Mouse (Mus musculus): ENCODE measurements around the gene Apof. TPM values are rescaled to one million over a fixed set of nuclear protein-coding genes. Genes with fewer than 3 reads are reported as not detected.
A peak's percentile ranks its signal among the peaks of the same experiment; 100 is the strongest.

The Apof gene
- polyA plus RNA-seq (2012; ENCODE audit: insufficient read depth, insufficient read length, low replicate concordance, missing spikeins), result not detected in 2 replicates

GRCm38 (mm10) chr10:128268371-128268770 lies at the start of gene Apof:
Gene Apof, plus strand, starts transcription at chr10:128268671.
- Histone ChIP-seq H3K4me3 (ENCODE audit: insufficient read depth, low read depth, low read length) (no peak within 1 kb of the TSS), H3K27ac (ENCODE audit: insufficient read depth, low read depth, low read length) (no peak within 1 kb of the TSS), H3K4me1 (ENCODE audit: control insufficient read depth, insufficient read depth, low read length) (peaks cover 6% of the 10 kb centered on the region)
- TF ChIP-seq POLR2A (IDR thresholded peaks at IDR 0.05; ENCODE audit: insufficient read depth, low read depth, low read length), result no peak
- TF ChIP-seq CTCF (IDR thresholded peaks at IDR 0.05; ENCODE audit: insufficient read depth, low read depth, low read length), result no peak
- 88% methylated on average over 6 of the region's 6 CpGs for WGBS

- TF ChIP-seq POLR2A (IDR thresholded peaks at IDR 0.05; ENCODE audit: insufficient read depth, low read depth, low read length) (no peak), CTCF (IDR thresholded peaks at IDR 0.05; ENCODE audit: insufficient read depth, low read depth, low read length) (no peak)
- Histone ChIP-seq H3K27ac (ENCODE audit: insufficient read depth, low read depth, low read length) (no peak overlapping the region), H3K4me3 (ENCODE audit: insufficient read depth, low read depth, low read length) (no peak overlapping the region), H3K4me1 (ENCODE audit: control insufficient read depth, insufficient read depth, low read length) (no peaks in the 10 kb centered on the region)
- WGBS, result 59% methylated on average over 16 of the region's 16 CpGs
Measured at GRCm38 (mm10) chr10:128221533-128222286, 46.8 kb upstream of the Apof start.

GRCm38 (mm10) chr10:128225064-128225463 lies 43.4 kb upstream of the Apof start:
- no peak for TF ChIP-seq CTCF (IDR thresholded peaks at IDR 0.05; ENCODE audit: insufficient read depth, low read depth, low read length)
- no peak for TF ChIP-seq POLR2A (IDR thresholded peaks at IDR 0.05; ENCODE audit: insufficient read depth, low read depth, low read length)
- WGBS, result 30% methylated on average over 5 of the region's 5 CpGs
- Histone ChIP-seq H3K4me3 (ENCODE audit: insufficient read depth, low read depth, low read length) (no peak overlapping the region), H3K27ac (ENCODE audit: insufficient read depth, low read depth, low read length) (no peak overlapping the region), H3K4me1 (ENCODE audit: control insufficient read depth, insufficient read depth, low read length) (no peaks in the 10 kb centered on the region)

GRCm38 (mm10) chr10:128225538-128225937 lies 42.9 kb upstream of the Apof start, which contains the start of gene Mip:
Gene Mip, plus strand, starts transcription at chr10:128225838.
- H3K4me3 ChIP-seq (ENCODE audit: insufficient read depth, low read depth, low read length), result no peak within 1 kb of the TSS
- TF ChIP-seq CTCF (IDR thresholded peaks at IDR 0.05; ENCODE audit: insufficient read depth, low read depth, low read length), result no peak
- no peak for TF ChIP-seq POLR2A (IDR thresholded peaks at IDR 0.05; ENCODE audit: insufficient read depth, low read depth, low read length)
- H3K27ac ChIP-seq (ENCODE audit: insufficient read depth, low read depth, low read length), result no peak within 1 kb of the TSS
- 33% methylated on average over 4 of the region's 4 CpGs for WGBS
- H3K4me1 ChIP-seq (ENCODE audit: control insufficient read depth, insufficient read depth, low read length), result no peaks in the 10 kb centered on the region

- H3K4me3 ChIP-seq (ENCODE audit: insufficient read depth, low read depth, low read length), result no peak overlapping the region
- H3K27ac ChIP-seq (ENCODE audit: insufficient read depth, low read depth, low read length), result no peak overlapping the region
- no peaks in the 10 kb centered on the region; the same call in 1 of the 2 replicates for H3K4me1 ChIP-seq (ENCODE audit: control insufficient read depth, insufficient read depth, low read length)
- 61% methylated on average over 9 of the region's 9 CpGs for WGBS
- TF ChIP-seq POLR2A (IDR thresholded peaks at IDR 0.05; ENCODE audit: insufficient read depth, low read depth, low read length) (no peak), CTCF (IDR thresholded peaks at IDR 0.05; ENCODE audit: insufficient read depth, low read depth, low read length) (no peak)
Measured at GRCm38 (mm10) chr10:128227592-128227991, 40.9 kb upstream of the Apof start.

GRCm38 (mm10) chr10:128228009-128228408 lies 40.5 kb upstream of the Apof start:
- 92% methylated on average over 8 of the region's 8 CpGs for WGBS
- Histone ChIP-seq H3K4me1 (ENCODE audit: control insufficient read depth, insufficient read depth, low read length) (no peaks in the 10 kb centered on the region; the same call in 1 of the 2 replicates), H3K4me3 (ENCODE audit: insufficient read depth, low read depth, low read length) (no peak overlapping the region), H3K27ac (ENCODE audit: insufficient read depth, low read depth, low read length) (no peak overlapping the region)
- no peak for TF ChIP-seq POLR2A (IDR thresholded peaks at IDR 0.05; ENCODE audit: insufficient read depth, low read depth, low read length)
- no peak for TF ChIP-seq CTCF (IDR thresholded peaks at IDR 0.05; ENCODE audit: insufficient read depth, low read depth, low read length)

- H3K4me1 ChIP-seq (ENCODE audit: control insufficient read depth, insufficient read depth, low read length), result no peaks in the 10 kb centered on the region; the same call in 1 of the 2 replicates
- WGBS, result 85% methylated on average over 12 of the region's 12 CpGs
- no peak overlapping the region for H3K4me3 ChIP-seq (ENCODE audit: insufficient read depth, low read depth, low read length)
- H3K27ac ChIP-seq (ENCODE audit: insufficient read depth, low read depth, low read length), result no peak overlapping the region
- TF ChIP-seq CTCF (IDR thresholded peaks at IDR 0.05; ENCODE audit: insufficient read depth, low read depth, low read length) (no peak), POLR2A (IDR thresholded peaks at IDR 0.05; ENCODE audit: insufficient read depth, low read depth, low read length) (no peak)
Measured at GRCm38 (mm10) chr10:128230582-128230981, 37.9 kb upstream of the Apof start.

GRCm38 (mm10) chr10:128231146-128231545 lies 37.3 kb upstream of the Apof start:
- Histone ChIP-seq H3K4me3 (ENCODE audit: insufficient read depth, low read depth, low read length) (no peak overlapping the region), H3K27ac (ENCODE audit: insufficient read depth, low read depth, low read length) (no peak overlapping the region), H3K4me1 (ENCODE audit: control insufficient read depth, insufficient read depth, low read length) (no peaks in the 10 kb centered on the region; the same call in 1 of the 2 replicates)
- TF ChIP-seq POLR2A (IDR thresholded peaks at IDR 0.05; ENCODE audit: insufficient read depth, low read depth, low read length) (no peak), CTCF (IDR thresholded peaks at IDR 0.05; ENCODE audit: insufficient read depth, low read depth, low read length) (no peak)
- WGBS, result 3% methylated on average over 5 of the region's 5 CpGs

GRCm38 (mm10) chr10:128231697-128232419 lies 36.6 kb upstream of the Apof start, which contains the start of gene Timeless:
Gene Timeless, plus strand, starts transcription at chr10:128232065.
- peak within 1 kb of the TSS; percentile 99 for H3K4me3 ChIP-seq (ENCODE audit: insufficient read depth, low read depth, low read length)
- H3K27ac ChIP-seq (ENCODE audit: insufficient read depth, low read depth, low read length), result peak within 1 kb of the TSS; percentile 97
- WGBS, result under 1% methylated on average over 57 of the region's 58 CpGs
- no peaks in the 10 kb centered on the region; the same call in 1 of the 2 replicates for H3K4me1 ChIP-seq (ENCODE audit: control insufficient read depth, insufficient read depth, low read length)
- TF ChIP-seq POLR2A (IDR thresholded peaks at IDR 0.05; ENCODE audit: insufficient read depth, low read depth, low read length), result peak; percentile 93
- no peak for TF ChIP-seq CTCF (IDR thresholded peaks at IDR 0.05; ENCODE audit: insufficient read depth, low read depth, low read length)
